Mouse (Mus musculus) CH12.LX (cell line): Measurements from ENCODE around the gene Slc31a1. TPM values are rescaled to one million over a fixed set of nuclear protein-coding genes. Genes with fewer than 3 reads are reported as not detected.

Experiments used
- DNase-seq: peaks from one replicate; pipeline ENCODE4 v3.0.0-alpha.2; 2013; ENCODE audit errors: extremely low read depth
- H3K27ac ChIP-seq: 2 replicates; pipeline ENCODE4 v1.5.1; 2012; ENCODE audit warnings: low read depth, mild to moderate bottlenecking, control low read depth, moderate library complexity; ENCODE audit not compliant: insufficient read depth
- H3K27me3 ChIP-seq: replicated peaks from 2 replicates; pipeline ENCODE3; 2012; ENCODE audit warnings: inconsistent platforms
- H3K36me3 ChIP-seq, 2 experiments: replicated peaks in 1 of 2; 2 replicates each; pipeline versions ENCODE3 to v1.6.1; 2012; ENCODE audit warnings: inconsistent platforms in 1 of 2, low read length in 1 of 2, mild to moderate bottlenecking in 1 of 2, mixed read lengths in 1 of 2, moderate library complexity in 1 of 2; ENCODE audit not compliant: control insufficient read depth in 1 of 2, insufficient read depth in 1 of 2
- H3K4me1 ChIP-seq, 2 experiments: 2 replicates each; pipeline ENCODE4 v1.6.1; 2012; ENCODE audit warnings: inconsistent platforms in 1 of 2, moderate library complexity in 1 of 2; ENCODE audit not compliant: insufficient read depth in 2 of 2, control insufficient read depth in 1 of 2
- H3K4me2 ChIP-seq: 2 replicates; pipeline ENCODE4 v1.6.1; 2012; ENCODE audit warnings: low read depth, mild to moderate bottlenecking, control low read depth; ENCODE audit not compliant: poor library complexity, insufficient read depth, severe bottlenecking
- H3K4me3 ChIP-seq, 3 experiments: fragments of 150-350 bp in 1 of 3; sonication (generic) in 1 of 3; replicated peaks in 1 of 3; 2 replicates each; pipeline versions ENCODE3 to v1.5.1; 2011 to 2012; ENCODE audit warnings: low read depth in 2 of 3, low read length in 2 of 3, mild to moderate bottlenecking in 2 of 3, moderate library complexity in 2 of 3, control low read depth in 1 of 3, improper control_type of control experiment in 1 of 3, inconsistent platforms in 1 of 3, mixed read lengths in 1 of 3; ENCODE audit not compliant: poor library complexity in 1 of 3
- H3K79me2 ChIP-seq: replicated peaks from 2 replicates; pipeline ENCODE4 v1.6.1; 2012; ENCODE audit warnings: mild to moderate bottlenecking, moderate library complexity; ENCODE audit not compliant: control insufficient read depth, poor library complexity, insufficient read depth, severe bottlenecking; ENCODE audit errors: extremely low read depth
- H3K9ac ChIP-seq: 2 replicates; pipeline ENCODE4 v1.6.1; 2012; ENCODE audit warnings: low read depth, mild to moderate bottlenecking, control low read depth, moderate library complexity; ENCODE audit not compliant: insufficient read depth
- H3K9me3 ChIP-seq: replicated peaks from 2 replicates; pipeline ENCODE3; 2012; ENCODE audit warnings: low read length, inconsistent platforms, mixed read lengths
- BHLHE40 ChIP-seq: IDR thresholded peaks from 2 replicates; pipeline ENCODE4 v1.6.1; 2011; ENCODE audit warnings: mild to moderate bottlenecking, low read depth, low read length, improper control_type of control experiment
- CHD1 ChIP-seq: IDR thresholded peaks from 2 replicates; pipeline ENCODE4 v1.6.1; 2012; ENCODE audit warnings: low read depth, low read length, improper control_type of control experiment, inconsistent platforms
- CHD2 ChIP-seq: IDR thresholded peaks from 2 replicates; pipeline ENCODE4 v1.6.1; 2011; ENCODE audit warnings: low read length, improper control_type of control experiment
- CTCF ChIP-seq, 2 experiments: IDR thresholded peaks in 1 of 2; conservative IDR thresholded peaks in 1 of 2; 2 replicates each; pipeline ENCODE4 v1.5.1; 2011 to 2012; ENCODE audit warnings: low read depth in 2 of 2, low read length in 2 of 2, improper control_type of control experiment in 1 of 2, inconsistent platforms in 1 of 2, mild to moderate bottlenecking in 1 of 2, moderate library complexity in 1 of 2
- E2F4 ChIP-seq: IDR thresholded peaks from 2 replicates; pipeline ENCODE4 v1.6.1; 2011; ENCODE audit warnings: low read depth, low read length, improper control_type of control experiment; ENCODE audit not compliant: insufficient replicate concordance
- ELF1 ChIP-seq: IDR thresholded peaks from 2 replicates; pipeline ENCODE4 v1.6.1; 2014; ENCODE audit warnings: low read depth, mild to moderate bottlenecking, inconsistent platforms, low read length, improper control_type of control experiment
- GABPA ChIP-seq: IDR thresholded peaks from 2 replicates; pipeline ENCODE4 v1.6.1; 2012; ENCODE audit warnings: low read depth, low read length, improper control_type of control experiment, inconsistent platforms; ENCODE audit not compliant: insufficient replicate concordance
- HCFC1 ChIP-seq: IDR thresholded peaks from 2 replicates; pipeline ENCODE4 v1.6.1; 2012; ENCODE audit warnings: low read depth, mild to moderate bottlenecking, inconsistent platforms, low read length, improper control_type of control experiment
- JUND ChIP-seq: conservative IDR thresholded peaks from 2 replicates; pipeline ENCODE4 v1.6.1; 2011; ENCODE audit warnings: low read depth, low read length, improper control_type of control experiment
- KAT2A ChIP-seq: IDR thresholded peaks from 2 replicates; pipeline ENCODE4 v1.6.1; 2012; ENCODE audit warnings: low read length, improper control_type of control experiment, inconsistent platforms; ENCODE audit not compliant: insufficient replicate concordance
- MAFK ChIP-seq: IDR thresholded peaks from 2 replicates; pipeline ENCODE4 v1.6.1; 2011; ENCODE audit warnings: low read length, improper control_type of control experiment; ENCODE audit not compliant: insufficient replicate concordance
- MAX ChIP-seq: IDR thresholded peaks from 2 replicates; pipeline ENCODE4 v1.6.1; 2011; ENCODE audit warnings: low read length, improper control_type of control experiment
- MEF2A ChIP-seq: IDR thresholded peaks from 2 replicates; pipeline ENCODE4 v1.6.1; 2014; ENCODE audit warnings: low read depth, mild to moderate bottlenecking, inconsistent platforms, low read length, improper control_type of control experiment, borderline replicate concordance
- MXI1 ChIP-seq: IDR thresholded peaks from 2 replicates; pipeline ENCODE4 v1.6.1; 2011; ENCODE audit warnings: mild to moderate bottlenecking, low read depth, low read length, improper control_type of control experiment
- MYC ChIP-seq: IDR thresholded peaks from 2 replicates; pipeline ENCODE4 v1.6.1; 2011; ENCODE audit warnings: low read depth, mild to moderate bottlenecking, improper control_type of control experiment, low read length
- NELFE ChIP-seq: IDR thresholded peaks from 2 replicates; pipeline ENCODE4 v1.6.1; 2011; ENCODE audit warnings: low read depth, low read length, improper control_type of control experiment
- NRF1 ChIP-seq: IDR thresholded peaks from 2 replicates; pipeline ENCODE4 v1.6.1; 2014; ENCODE audit warnings: low read depth, mild to moderate bottlenecking, inconsistent platforms, low read length, improper control_type of control experiment, moderate library complexity
- PAX5 ChIP-seq: IDR thresholded peaks from 2 replicates; pipeline ENCODE4 v1.6.1; 2012; ENCODE audit warnings: low read length, inconsistent platforms, mixed read lengths
- POLR2A ChIP-seq: IDR thresholded peaks from 2 replicates; pipeline ENCODE4 v1.6.1; 2011; ENCODE audit warnings: low read depth, mild to moderate bottlenecking, improper control_type of control experiment, low read length
- POLR2AphosphoS2 ChIP-seq: IDR thresholded peaks from 2 replicates; pipeline ENCODE4 v1.6.1; 2011; ENCODE audit warnings: low read depth, low read length, improper control_type of control experiment
- RAD21 ChIP-seq: IDR thresholded peaks from 2 replicates; pipeline ENCODE4 v1.6.1; 2011; ENCODE audit warnings: low read depth, mild to moderate bottlenecking, low read length, improper control_type of control experiment, moderate library complexity
- SMC3 ChIP-seq: IDR thresholded peaks from 2 replicates; pipeline ENCODE4 v1.6.1; 2011; ENCODE audit warnings: low read depth, low read length, improper control_type of control experiment
- TBP ChIP-seq: conservative IDR thresholded peaks from 2 replicates; pipeline ENCODE4 v1.6.1; 2011; ENCODE audit warnings: low read depth, low read length, improper control_type of control experiment
- USF2 ChIP-seq: conservative IDR thresholded peaks from 2 replicates; pipeline ENCODE4 v1.6.1; 2011; ENCODE audit warnings: low read depth, low read length, improper control_type of control experiment
- ZC3H11A ChIP-seq: IDR thresholded peaks from 2 replicates; pipeline ENCODE4 v1.6.1; 2012; ENCODE audit warnings: low read depth, mild to moderate bottlenecking, inconsistent platforms, low read length, improper control_type of control experiment
- ZMIZ1 ChIP-seq: IDR thresholded peaks from 2 replicates; pipeline ENCODE4 v1.6.1; 2012; ENCODE audit warnings: low read depth, mild to moderate bottlenecking, inconsistent platforms, low read length, improper control_type of control experiment
- ZNF384 ChIP-seq: IDR thresholded peaks from 2 replicates; pipeline ENCODE4 v1.6.1; 2012; ENCODE audit warnings: low read depth, low read length, improper control_type of control experiment, inconsistent platforms
- dilution Hi-C: fragments of 300-500 bp; cut with MboI; formaldehyde crosslinking; loops from 2 replicates; pipeline ENCODE4 v1.14.3; 2020; ENCODE audit warnings: low sequenced_read_pairs; ENCODE audit not compliant: extremely low pct_unique_long_range_greater_than_20kb, extremely low pct_ligation_motif_present
- in situ Hi-C: fragments of 300-500 bp; cut with MboI; formaldehyde crosslinking; loops from 3 replicates; pipeline ENCODE4 v1.14.3; 2019; ENCODE audit warnings: low sequenced_read_pairs, low pct_ligation_motif_present, low pct_unique_long_range_greater_than_20kb, mixed read lengths
- polyA plus RNA-seq: library from polyadenylated mRNA; unstranded; fragments of >175 nt; gene quantifications from 2 replicates; pipeline ENCODE4 v1.2.1, GENCODE M21; 2012; ENCODE audit warnings: low read depth; ENCODE audit not compliant: insufficient read length
- total RNA-seq, 2 experiments: library from RNA; depleted of rRNA; stranded (reverse); fragments of 300-350 nt in 1 of 2; fragments of >200 nt in 1 of 2; gene quantifications; 2 replicates each; pipeline ENCODE4 v1.2.3; 2012 to 2014

The Slc31a1 gene
- total and polyA plus RNA-seq, 3 experiments = 14.0 to 32.5 (median 19.7) TPM

GRCm38 (mm10) chr4:62393459-62393858 lies 32.9 kb downstream of the Slc31a1 start:
- no peak overlapping the region for H3K27ac ChIP-seq
- H3K9me3 ChIP-seq = no peaks in the 10 kb centered on the region
- H3K79me2 ChIP-seq = peaks cover 10% of the 10 kb centered on the region
- TF ChIP-seq RAD21 = no peak
- TF ChIP-seq GABPA = no peak
- TF ChIP-seq HCFC1 = no peak
- TF ChIP-seq SMC3 = no peak
- no peak for TF ChIP-seq NELFE
- TF ChIP-seq ZMIZ1 = no peak
- no peak for TF ChIP-seq KAT2A
- TF ChIP-seq MAFK = no peak
- TF ChIP-seq CHD1 = no peak
- no peak for TF ChIP-seq BHLHE40
- no peak for TF ChIP-seq MEF2A
- no peak for TF ChIP-seq PAX5
- TF ChIP-seq NRF1 = no peak
- TF ChIP-seq ELF1 = no peak
- no peak for TF ChIP-seq JUND
- no peak for TF ChIP-seq CHD2
- TF ChIP-seq MYC = no peak
- TF ChIP-seq USF2 = no peak
- TF ChIP-seq TBP = no peak
- no peak for TF ChIP-seq CTCF (conservative IDR thresholded peaks at IDR 0.05 in 1 of 2, IDR thresholded peaks at IDR 0.05 in 1 of 2; ENCODE audit: low read depth in 2 of 2, low read length in 2 of 2)
- TF ChIP-seq, all 38 proteins: peak for 0
- Histone ChIP-seq H3K27me3 (no peaks in the 10 kb centered on the region), H3K4me2 (no peak overlapping the region), H3K4me1 (no peaks in the 10 kb centered on the region), H3K4me3 (no peak overlapping the region), H3K36me3 (peaks cover 40 to 83% of the 10 kb centered on the region in 2 experiments), H3K9ac (no peak overlapping the region)
- DNase-seq = no peak
- in situ Hi-C loops = no loop called here
- dilution Hi-C loops = no loop called here

GRCm38 (mm10) chr4:62395806-62396205 lies 35.3 kb downstream of the Slc31a1 start:
- dilution Hi-C loops = no loop called here
- no peak overlapping the region for H3K4me3 ChIP-seq
- TF ChIP-seq HCFC1 (no peak), E2F4 (no peak), POLR2A (no peak), MAX (no peak), ZNF384 (no peak), MXI1 (no peak), BHLHE40 (no peak), ELF1 (no peak), ZC3H11A (no peak), TBP (no peak), POLR2AphosphoS2 (no peak), RAD21 (no peak), SMC3 (no peak), MAFK (no peak), CHD2 (no peak)
- TF ChIP-seq, all 38 proteins: peak for 0
- Histone ChIP-seq H3K9me3 (no peaks in the 10 kb centered on the region), H3K4me1 (no peaks in the 10 kb centered on the region), H3K27me3 (no peaks in the 10 kb centered on the region), H3K36me3 (peaks cover 50 to 83% of the 10 kb centered on the region in 2 experiments), H3K79me2 (peaks cover 16% of the 10 kb centered on the region), H3K27ac (no peak overlapping the region; the same call in 1 of the 2 replicates), H3K4me2 (no peak overlapping the region), H3K9ac (no peak overlapping the region)
- no peak for DNase-seq
- in situ Hi-C loops = no loop called here
